Mouse (Mus musculus): ENCODE measurements at regions not wholly inside any gene's neighbourhood (a gene's known extent, or its start where the extent isn't known, plus 50 kb on each side); places are given as distances from the start of the nearest gene placed in this dataset.
"Not testable (repeated sequence)": the region's sequence is repeated elsewhere in the genome, so short reads cannot be mapped to it uniquely, and the experiment has no call there.

DNA sequence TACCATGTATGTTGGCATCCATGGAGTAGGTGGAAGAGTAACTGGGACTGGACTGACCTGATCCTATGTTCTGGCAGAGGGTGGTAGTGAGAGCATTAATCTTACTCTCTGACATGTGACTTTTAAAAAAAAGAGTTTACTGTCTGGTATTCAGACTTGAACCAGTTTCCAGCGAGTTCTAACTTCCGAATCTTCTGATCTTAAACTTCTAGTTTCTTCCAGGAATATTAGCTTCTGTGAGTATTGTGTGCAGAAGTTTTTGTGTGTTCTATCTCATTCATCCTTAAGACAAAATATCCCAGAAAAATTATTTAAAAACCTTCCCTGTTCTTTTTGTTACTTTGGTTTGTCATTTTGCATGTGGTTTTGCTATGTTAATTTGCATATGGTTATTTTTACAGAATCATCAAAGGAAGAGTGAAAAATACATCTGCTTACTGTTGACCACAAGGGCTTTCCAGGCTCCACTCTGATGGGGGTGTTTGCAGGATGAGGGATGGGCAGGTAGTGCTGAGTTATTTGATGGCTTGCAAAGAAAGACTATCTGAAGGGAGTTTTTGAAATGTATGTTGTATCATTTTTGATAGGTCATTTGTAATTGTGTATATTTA, 187.9 kb upstream of the Trp63 start:
- no peak for TF ChIP-seq POLR2A (IDR thresholded peaks at IDR 0.05; ENCODE audit: insufficient read depth, low read length)
- no peak for TF ChIP-seq EP300 (IDR thresholded peaks at IDR 0.05; ENCODE audit: insufficient read depth, low read depth, low read length)
- no peak for TF ChIP-seq CTCF (IDR thresholded peaks at IDR 0.05; ENCODE audit: low read depth, low read length)
- no peak overlapping the region for H3K9ac ChIP-seq (ENCODE audit: low read depth, poor library complexity, severe bottlenecking)
- H3K36me3 ChIP-seq (ENCODE audit: control insufficient read depth, insufficient read depth, low read length, poor library complexity, severe bottlenecking): no peaks in the 10 kb centered on the region
- no peak overlapping the region for H3K4me3 ChIP-seq (ENCODE audit: low read depth, low read length)
- no peaks in the 10 kb centered on the region for H3K27me3 ChIP-seq (ENCODE audit: control insufficient read depth, insufficient read depth, low read length, poor library complexity, severe bottlenecking)
- no peak overlapping the region for H3K27ac ChIP-seq (ENCODE audit: insufficient read depth, low read length)
- no peaks in the 10 kb centered on the region for H3K9me3 ChIP-seq (replicated peaks; ENCODE audit: control insufficient read depth, insufficient read depth, low read length, poor library complexity, severe bottlenecking)
- H3K4me1 ChIP-seq (ENCODE audit: control insufficient read depth, insufficient read depth, low read length): no peaks in the 10 kb centered on the region

DNA sequence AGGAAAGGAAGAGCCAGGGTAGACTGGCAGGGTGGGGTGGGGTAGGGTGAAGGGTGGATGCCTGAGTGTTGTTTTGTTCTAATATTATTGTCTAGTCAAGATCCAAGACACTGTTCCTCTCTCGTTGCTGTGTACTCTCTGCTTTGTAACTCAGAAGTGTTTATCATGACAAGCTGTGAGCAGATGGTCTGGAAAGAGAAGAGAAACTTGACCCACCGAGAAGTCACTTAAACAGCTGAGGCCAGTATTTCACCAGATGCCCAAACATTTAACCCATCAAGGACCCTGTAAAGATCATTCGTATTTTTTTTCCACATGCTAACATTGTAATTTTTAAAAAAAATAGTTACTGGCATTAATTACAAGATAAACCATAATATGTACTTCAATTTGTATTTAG, 178.7 kb upstream of the Trp63 start:
- Histone ChIP-seq H3K4me1 (ENCODE audit: control insufficient read depth, insufficient read depth, low read length) (no peaks in the 10 kb centered on the region), H3K4me3 (ENCODE audit: low read depth, low read length) (no peak overlapping the region), H3K9me3 (replicated peaks; ENCODE audit: control insufficient read depth, insufficient read depth, low read length, poor library complexity, severe bottlenecking) (no peaks in the 10 kb centered on the region), H3K9ac (ENCODE audit: low read depth, poor library complexity, severe bottlenecking) (no peak overlapping the region), H3K27me3 (ENCODE audit: control insufficient read depth, insufficient read depth, low read length, poor library complexity, severe bottlenecking) (no peaks in the 10 kb centered on the region), H3K36me3 (ENCODE audit: control insufficient read depth, insufficient read depth, low read length, poor library complexity, severe bottlenecking) (no peaks in the 10 kb centered on the region), H3K27ac (ENCODE audit: insufficient read depth, low read length) (no peak overlapping the region)
- no peak for TF ChIP-seq EP300 (IDR thresholded peaks at IDR 0.05; ENCODE audit: insufficient read depth, low read depth, low read length)
- TF ChIP-seq POLR2A (IDR thresholded peaks at IDR 0.05; ENCODE audit: insufficient read depth, low read length): no peak
- TF ChIP-seq CTCF (IDR thresholded peaks at IDR 0.05; ENCODE audit: low read depth, low read length): no peak

DNA sequence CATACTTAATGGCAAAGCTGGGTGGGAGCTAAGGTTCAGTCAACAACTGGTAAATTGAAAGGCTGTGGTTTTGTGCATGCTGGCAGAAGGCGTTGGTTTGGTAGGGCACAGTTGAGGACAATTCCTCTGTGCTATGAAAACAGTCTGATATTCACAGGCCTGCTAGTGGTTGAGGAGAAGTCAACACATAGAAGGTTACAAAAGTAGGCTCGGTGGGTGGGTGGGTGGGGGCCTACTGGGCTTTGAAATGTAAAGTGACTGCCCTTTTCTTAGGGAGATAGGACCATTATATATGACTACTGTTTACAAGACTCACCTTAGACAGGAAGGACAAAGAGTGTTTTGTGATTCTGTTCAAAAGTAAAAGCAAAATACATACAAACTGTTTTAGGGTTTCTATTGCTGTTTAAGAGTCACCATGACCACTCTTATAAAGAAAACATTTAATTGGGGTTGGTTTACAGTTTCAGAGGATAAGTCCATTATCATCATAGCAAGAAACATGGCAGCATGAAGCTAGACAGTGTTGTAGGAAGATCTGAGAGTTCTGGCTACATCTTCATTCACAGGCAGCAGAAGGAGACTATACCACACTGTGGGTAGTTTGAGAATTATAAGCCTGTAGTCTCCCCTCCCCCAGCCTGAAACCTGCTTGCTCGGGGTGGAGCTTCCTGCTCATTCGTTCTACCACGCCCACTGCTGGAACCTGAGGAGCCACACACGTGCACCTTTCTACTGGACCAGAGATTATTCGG, 166.3 kb upstream of the Trp63 start:
- Histone ChIP-seq H3K9me3 (replicated peaks; ENCODE audit: control insufficient read depth, insufficient read depth, low read length, poor library complexity, severe bottlenecking) (no peaks in the 10 kb centered on the region), H3K9ac (ENCODE audit: low read depth, poor library complexity, severe bottlenecking) (no peak overlapping the region), H3K27me3 (ENCODE audit: control insufficient read depth, insufficient read depth, low read length, poor library complexity, severe bottlenecking) (no peaks in the 10 kb centered on the region), H3K4me3 (ENCODE audit: low read depth, low read length) (peak overlapping the region; percentile 22), H3K27ac (ENCODE audit: insufficient read depth, low read length) (peak overlapping the region; percentile 100), H3K4me1 (ENCODE audit: control insufficient read depth, insufficient read depth, low read length) (peaks cover 4% of the 10 kb centered on the region), H3K36me3 (ENCODE audit: control insufficient read depth, insufficient read depth, low read length, poor library complexity, severe bottlenecking) (no peaks in the 10 kb centered on the region)
- peak; percentile 60 for TF ChIP-seq EP300 (IDR thresholded peaks at IDR 0.05; ENCODE audit: insufficient read depth, low read depth, low read length)
- no peak for TF ChIP-seq CTCF (IDR thresholded peaks at IDR 0.05; ENCODE audit: low read depth, low read length)
- TF ChIP-seq POLR2A (IDR thresholded peaks at IDR 0.05; ENCODE audit: insufficient read depth, low read length): no peak

DNA sequence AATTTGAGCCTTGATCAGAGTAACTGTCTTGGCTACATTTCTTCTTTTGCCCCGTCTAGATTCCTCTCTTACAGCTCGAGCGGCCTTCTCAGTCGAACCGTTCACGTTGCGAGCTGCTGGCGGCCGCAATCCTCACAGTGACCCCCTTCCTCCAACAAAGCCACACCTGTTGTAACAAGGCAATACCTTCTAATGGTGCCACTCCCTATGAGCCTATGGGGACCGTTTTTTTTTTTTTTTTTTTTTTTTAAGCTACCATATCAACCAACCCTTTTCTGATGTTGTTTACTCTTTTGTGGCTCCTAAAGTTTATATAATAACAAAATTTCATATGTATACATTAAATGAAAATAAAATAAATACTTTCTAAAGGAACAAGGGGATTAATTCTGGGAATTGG, 160.4 kb upstream of the Trp63 start:
- peak overlapping the region; percentile 82 for H3K27ac ChIP-seq (ENCODE audit: insufficient read depth, low read length)

DNA sequence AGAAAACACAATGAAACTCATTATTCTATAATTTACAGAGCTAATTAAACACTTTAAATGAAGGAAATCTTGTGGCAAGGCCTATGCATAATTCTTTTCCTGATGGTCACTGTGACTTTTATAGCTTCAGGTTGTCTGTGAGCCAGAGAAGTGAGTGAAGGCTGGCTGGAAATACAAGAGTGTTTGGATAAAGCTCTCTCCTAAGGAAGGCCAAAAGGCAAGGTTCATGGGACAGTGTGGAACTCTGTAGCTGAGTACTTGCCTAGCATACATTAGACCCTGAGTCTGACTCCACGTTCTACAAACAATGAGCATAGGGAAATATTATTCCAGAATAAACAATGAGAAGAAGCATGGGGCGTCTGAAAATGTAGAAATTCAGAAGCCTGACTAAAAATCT, 159.9 kb upstream of the Trp63 start:
- H3K9me3 ChIP-seq (replicated peaks; ENCODE audit: control insufficient read depth, insufficient read depth, low read length, poor library complexity, severe bottlenecking): peaks cover 15% of the 10 kb centered on the region
- H3K9ac ChIP-seq (ENCODE audit: low read depth, poor library complexity, severe bottlenecking): peak overlapping the region; percentile 72
- H3K4me3 ChIP-seq (ENCODE audit: low read depth, low read length): no peak overlapping the region
- no peak for TF ChIP-seq EP300 (IDR thresholded peaks at IDR 0.05; ENCODE audit: insufficient read depth, low read depth, low read length)
- TF ChIP-seq POLR2A (IDR thresholded peaks at IDR 0.05; ENCODE audit: insufficient read depth, low read length): no peak
- no peak for TF ChIP-seq CTCF (IDR thresholded peaks at IDR 0.05; ENCODE audit: low read depth, low read length)
- peak overlapping the region; percentile 98 for H3K27ac ChIP-seq (ENCODE audit: insufficient read depth, low read length)
- H3K4me1 ChIP-seq (ENCODE audit: control insufficient read depth, insufficient read depth, low read length): no peaks in the 10 kb centered on the region
- H3K27me3 ChIP-seq (ENCODE audit: control insufficient read depth, insufficient read depth, low read length, poor library complexity, severe bottlenecking): no peaks in the 10 kb centered on the region
- H3K36me3 ChIP-seq (ENCODE audit: control insufficient read depth, insufficient read depth, low read length, poor library complexity, severe bottlenecking): peaks cover 20% of the 10 kb centered on the region

More for the DNA sequence above, 160.4 kb upstream of the Trp63 start:
- peak overlapping the region; percentile 49; the same call in 1 of the 2 replicates for H3K4me3 ChIP-seq (ENCODE audit: low read depth, low read length)
- H3K9me3 ChIP-seq (replicated peaks; ENCODE audit: control insufficient read depth, insufficient read depth, low read length, poor library complexity, severe bottlenecking): peaks cover 15% of the 10 kb centered on the region
- H3K9ac ChIP-seq (ENCODE audit: low read depth, poor library complexity, severe bottlenecking); H3K4me1 ChIP-seq (ENCODE audit: control insufficient read depth, insufficient read depth, low read length); H3K27me3 ChIP-seq (ENCODE audit: control insufficient read depth, insufficient read depth, low read length, poor library complexity, severe bottlenecking): not testable (repeated sequence)
- H3K36me3 ChIP-seq (ENCODE audit: control insufficient read depth, insufficient read depth, low read length, poor library complexity, severe bottlenecking): peaks cover 20% of the 10 kb centered on the region

DNA sequence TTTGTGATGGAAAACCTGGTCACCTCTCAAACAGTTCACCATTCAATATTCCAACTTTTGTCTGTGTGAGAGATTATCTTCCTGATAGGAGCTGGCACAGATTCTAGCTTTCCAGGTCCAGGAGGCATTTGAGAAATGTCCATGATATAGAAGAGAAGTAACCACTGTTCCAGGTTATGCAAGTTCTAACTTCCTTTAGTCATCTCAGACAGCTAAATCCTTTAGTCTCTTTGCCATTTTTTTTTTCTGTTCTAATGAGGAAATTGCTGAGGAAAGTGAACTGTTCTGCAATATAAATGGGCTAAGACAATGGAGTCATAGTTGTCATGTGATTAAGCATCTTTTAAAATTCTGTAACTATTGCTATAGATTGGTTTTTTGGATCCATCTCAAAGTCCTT, 155.7 kb upstream of the Trp63 start:
- Histone ChIP-seq H3K27me3 (ENCODE audit: control insufficient read depth, insufficient read depth, low read length, poor library complexity, severe bottlenecking) (no peaks in the 10 kb centered on the region), H3K36me3 (ENCODE audit: control insufficient read depth, insufficient read depth, low read length, poor library complexity, severe bottlenecking) (peaks cover 20% of the 10 kb centered on the region), H3K4me1 (ENCODE audit: control insufficient read depth, insufficient read depth, low read length) (no peaks in the 10 kb centered on the region), H3K9me3 (replicated peaks; ENCODE audit: control insufficient read depth, insufficient read depth, low read length, poor library complexity, severe bottlenecking) (peaks cover 15% of the 10 kb centered on the region), H3K27ac (ENCODE audit: insufficient read depth, low read length) (no peak overlapping the region), H3K4me3 (ENCODE audit: low read depth, low read length) (no peak overlapping the region), H3K9ac (ENCODE audit: low read depth, poor library complexity, severe bottlenecking) (no peak overlapping the region)
- TF ChIP-seq POLR2A (IDR thresholded peaks at IDR 0.05; ENCODE audit: insufficient read depth, low read length): no peak
- TF ChIP-seq EP300 (IDR thresholded peaks at IDR 0.05; ENCODE audit: insufficient read depth, low read depth, low read length): no peak
- TF ChIP-seq CTCF (IDR thresholded peaks at IDR 0.05; ENCODE audit: low read depth, low read length): no peak
